Mouse (Mus musculus): ENCODE measurements around the gene Spaca4.

Spaca4 gene

DNA sequence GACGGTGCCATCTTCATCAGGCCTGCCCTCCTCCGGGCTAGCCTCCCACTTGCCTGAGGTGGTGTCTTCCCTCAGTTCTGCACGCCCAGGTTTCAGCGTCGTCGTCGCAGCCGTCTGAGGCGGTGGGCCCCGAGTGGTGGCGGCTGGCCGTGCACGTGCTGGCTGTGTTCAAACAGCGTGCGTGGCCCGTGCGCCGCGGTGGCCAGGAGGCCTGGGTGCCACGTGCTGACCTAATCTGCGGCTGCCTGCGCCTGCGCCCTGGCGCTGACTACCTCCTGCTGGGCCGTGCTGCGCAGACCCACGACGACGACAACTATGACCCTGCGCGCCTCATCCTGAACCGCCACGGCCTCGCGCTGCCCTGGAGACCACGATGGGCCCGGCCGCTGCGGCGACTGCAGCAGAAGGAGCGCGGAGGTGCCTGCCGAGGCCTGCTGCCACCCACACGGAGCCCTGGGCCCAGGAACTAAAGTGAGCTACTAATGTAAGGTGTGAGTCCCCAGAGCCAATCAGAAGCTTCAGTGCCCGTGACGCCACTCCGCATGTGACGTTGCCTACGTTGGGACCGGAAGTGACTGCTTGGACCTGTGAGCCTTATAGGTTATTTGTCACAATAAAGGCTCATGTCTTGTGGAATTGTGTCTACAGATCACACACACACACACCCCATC lies 31.6 kb downstream of the Spaca4 start, which contains the start of gene Sec1:
Gene Sec1 (minus strand): TSS at position 482 of the 671 bp plus-strand sequence.
- no peak for DNase-seq

DNA sequence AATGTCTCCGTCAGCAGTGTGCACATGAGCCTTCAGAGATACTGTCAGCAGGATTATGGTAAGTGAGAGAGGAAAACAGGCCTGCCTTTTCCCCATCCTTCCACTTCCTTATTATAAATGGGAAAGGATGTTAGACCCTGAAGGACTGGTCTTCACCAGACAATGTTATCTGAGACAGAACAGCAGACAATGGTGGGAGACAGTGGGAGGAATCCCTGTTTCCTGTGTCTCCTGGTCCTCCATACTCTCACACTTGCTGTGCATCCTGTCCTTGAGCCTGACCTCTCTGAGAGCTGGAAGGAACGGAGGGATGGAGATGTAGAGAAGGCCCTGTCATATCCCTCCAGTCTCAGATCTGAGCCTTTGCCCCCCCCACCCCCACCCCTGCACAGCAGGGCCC lies 33.2 kb downstream of the Spaca4 start:
- no peak for DNase-seq

DNA sequence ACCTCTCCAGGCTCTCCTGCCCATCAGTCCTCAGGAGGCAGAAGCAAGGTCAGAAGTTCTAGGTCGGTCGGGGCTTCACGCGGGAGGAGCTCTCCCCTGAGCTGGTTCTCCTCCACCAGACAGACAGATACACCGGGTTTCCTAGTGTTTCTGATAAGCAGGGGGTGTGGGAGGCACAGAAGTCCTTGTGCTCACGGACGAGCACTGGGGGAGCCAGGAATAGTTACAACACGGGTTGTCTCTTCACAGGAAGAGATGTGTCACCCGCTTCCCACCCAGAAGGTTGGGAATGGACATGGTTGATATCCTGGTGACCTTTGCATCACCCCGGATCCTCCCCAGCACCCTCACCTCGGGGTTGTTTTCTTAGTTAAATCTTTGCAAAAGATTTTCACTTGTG lies 35.8 kb downstream of the Spaca4 start:
- no peak for DNase-seq

DNA sequence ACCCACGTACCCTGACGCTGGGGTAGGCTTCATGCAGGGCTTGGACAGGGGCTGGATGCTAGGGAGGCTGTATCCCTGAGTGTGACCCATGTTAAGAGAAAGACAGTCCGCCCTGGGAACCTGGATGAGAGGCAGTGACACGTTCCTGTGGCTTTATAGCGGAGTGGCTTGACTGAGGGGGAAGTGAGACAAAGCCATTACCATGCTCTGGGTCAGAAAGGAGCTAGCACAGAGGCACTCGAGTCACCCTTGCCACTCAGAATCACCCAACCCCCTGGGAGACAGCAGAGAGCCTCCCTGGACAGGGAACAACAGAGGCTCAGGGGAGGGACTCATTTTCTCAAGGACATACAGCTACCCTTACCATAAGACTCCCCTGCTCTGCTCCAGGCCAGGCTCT lies 36.5 kb downstream of the Spaca4 start:
- DNase-seq: no peak

DNA sequence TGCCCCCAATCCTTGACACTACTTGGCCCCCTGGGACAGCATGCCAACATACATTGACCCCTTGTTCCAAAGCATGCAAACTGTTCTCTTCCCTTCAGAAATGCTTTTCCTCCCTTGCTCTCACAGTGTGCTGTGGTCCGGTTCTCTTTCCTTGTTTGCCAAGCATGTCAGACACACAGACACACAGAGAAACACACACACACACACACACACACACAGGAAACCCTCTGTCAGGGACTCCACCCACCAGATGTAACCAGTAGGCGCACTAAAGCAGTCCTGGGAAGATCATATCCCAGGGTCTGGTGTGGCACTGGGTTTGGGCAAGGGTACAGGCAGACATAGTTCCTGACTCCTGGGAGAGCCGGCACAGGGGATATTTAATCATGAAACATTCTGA lies 38.8 kb downstream of the Spaca4 start:
- DNase-seq: no peak

DNA sequence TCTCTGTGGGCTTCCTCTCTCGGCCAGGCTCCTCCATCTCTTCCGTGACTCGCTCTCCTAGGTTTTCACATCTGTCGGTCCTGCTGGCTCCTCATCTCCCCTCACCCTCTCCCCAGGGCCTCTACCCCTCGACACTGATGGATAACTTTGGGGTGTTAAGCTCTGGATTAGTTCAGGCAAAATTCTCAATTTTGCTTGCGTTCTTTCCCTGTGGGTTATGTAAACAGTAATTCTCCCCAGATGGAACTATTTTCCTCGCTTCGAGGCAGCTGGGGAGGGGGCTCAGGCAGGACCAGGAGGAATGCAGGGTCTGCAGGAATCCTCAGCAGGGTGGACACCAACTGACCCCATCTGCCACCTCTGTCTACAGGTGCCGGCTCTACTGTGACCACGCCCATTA lies 39.8 kb downstream of the Spaca4 start:
- no peak for DNase-seq

DNA sequence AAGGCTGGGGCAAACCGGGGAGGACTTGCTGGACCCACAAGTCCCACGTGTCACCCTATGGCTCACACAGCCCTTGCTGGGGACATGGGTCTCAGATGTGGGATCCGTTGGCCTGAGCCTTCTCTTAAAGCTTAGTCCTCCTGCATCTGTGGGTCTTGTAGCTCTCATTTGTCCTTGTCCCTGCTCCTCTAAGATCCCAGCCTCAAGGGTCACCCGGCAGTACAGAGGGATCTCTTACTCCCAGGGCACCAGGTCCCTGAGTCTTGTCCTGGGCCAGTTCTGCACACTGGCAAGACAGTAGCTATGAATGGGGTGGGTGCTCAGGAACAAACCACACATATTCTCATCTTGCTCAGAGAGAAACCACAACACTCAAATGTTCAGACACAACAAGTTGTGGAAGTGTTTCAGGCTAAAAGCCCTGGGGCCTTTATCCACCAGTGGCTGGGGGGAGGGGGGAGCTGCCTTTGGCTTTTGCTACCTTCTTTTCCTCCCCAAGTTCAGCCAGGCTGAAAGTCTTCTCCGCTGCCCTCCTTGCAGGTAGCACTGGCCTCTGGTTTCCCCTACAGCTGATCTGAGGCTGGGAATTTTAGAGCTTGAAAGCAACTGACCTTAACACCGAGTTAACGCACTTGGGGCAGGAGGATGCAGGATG lies 42.1 kb downstream of the Spaca4 start, which contains the start of gene Ntn5:
Gene Ntn5 (plus strand): TSS at position 627 of the 655 bp plus-strand sequence.
- no peak for DNase-seq

DNA sequence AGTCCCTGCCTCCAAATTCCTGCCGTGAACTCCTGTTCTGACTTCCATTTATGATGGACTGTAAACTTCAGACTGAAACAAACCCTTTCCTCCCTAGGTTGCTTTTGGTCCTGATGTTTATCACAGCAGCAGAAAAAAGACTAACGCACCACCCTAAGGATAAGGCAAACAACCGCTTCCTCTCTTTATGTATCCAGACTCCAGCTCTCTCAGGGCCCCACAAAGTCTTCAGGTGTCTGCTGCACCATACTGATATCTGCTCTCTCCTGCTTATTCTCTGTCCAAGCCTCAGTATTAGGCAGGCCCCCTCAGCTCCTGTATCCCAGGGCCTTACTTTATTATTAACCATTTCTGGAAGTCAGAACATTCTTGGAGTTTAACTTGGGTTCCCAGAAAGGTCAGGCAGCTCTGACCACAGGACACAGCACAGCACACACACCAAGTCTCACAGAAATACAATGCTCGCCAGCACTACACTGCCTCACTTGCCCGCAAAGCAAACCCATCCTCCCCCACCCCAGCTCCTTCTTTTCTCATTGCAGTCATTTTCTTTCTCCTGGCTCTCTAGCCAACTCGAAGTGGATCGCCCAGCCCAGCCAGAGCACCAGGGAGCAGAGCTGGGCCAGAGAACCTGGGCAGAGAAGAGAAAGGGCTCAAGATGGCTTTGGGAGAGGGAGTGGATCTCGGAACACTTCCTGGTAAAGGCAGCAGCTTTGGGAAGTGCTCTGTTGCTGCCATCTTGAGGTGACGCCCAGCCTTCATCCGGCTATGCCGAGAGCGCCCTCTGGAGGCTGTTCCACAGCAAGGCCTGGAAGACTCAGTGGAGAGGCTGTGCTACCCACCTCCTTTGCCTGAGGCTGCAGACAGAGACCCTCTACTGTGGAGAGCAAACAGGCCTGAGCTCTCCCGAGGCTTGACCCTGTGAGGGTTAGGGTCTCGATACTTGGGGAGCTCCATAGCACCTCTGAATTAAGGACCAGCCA lies 43.2 kb downstream of the Spaca4 start:
- DNase-seq: peak; percentile 91

DNA sequence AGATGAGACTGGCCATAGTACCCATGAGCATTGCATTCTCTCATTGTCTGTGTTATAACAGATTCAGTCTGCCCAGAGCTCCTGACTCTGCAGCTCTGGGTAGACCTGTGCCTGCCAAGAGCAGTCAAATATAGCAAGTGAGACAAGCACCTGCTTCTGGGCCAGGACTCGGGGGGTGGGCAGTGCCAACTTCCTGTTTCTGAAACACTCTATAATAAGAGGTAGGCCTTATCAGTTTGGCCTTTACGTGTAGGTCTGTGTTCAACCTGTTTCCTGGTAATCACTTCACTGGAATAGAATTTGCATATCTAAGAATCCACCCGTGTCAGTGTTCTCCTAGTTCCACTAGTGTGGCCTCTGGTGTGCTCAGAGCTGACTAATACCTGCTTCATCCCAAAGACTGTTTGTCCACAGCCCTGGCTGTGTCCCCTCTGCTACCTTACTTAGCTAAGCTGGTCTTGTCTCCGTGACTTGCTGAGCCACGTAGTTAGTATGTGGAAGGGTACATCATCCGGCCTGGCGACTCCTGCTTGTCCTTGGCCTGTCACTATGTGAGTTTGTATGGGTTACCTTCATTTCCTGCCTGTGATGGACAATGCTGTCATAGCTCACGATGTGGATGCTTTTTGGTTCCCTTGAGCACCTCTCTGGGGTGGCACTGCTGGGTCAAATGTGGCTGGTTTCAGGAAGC lies 44.4 kb downstream of the Spaca4 start:
- no peak for DNase-seq

DNA sequence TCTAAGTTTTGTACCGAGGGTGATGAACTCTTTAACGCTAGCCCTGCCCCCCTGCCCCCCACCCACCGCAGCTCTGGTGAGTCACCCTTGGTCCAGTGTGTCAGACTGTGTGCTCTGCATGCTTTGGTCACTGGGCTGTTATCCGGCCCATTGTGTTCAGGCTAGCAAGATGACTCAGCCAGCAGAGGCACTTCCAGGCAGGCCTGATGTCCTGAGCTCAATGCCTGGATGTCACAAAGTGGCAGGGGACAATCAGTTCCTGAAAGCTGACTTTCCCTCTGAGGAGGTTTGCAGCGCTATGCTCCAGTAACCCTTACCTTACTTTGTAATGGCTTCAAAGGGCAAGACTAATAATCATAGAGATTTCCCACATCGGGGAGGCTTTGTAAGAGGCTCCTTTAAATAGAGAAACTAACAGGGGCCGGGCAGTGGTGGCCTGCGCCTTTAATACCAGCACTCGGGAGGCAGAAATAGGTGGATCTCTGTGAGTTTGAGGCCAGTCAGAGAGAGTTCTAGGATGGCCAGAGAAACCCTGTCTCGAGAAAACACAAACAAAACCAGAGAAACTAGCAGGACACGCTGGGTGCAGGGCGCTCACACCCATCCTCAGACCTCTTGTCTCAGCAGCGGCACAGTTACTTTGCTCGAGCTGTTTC lies 45.5 kb downstream of the Spaca4 start:
- DNase-seq: peak; percentile 62

DNA sequence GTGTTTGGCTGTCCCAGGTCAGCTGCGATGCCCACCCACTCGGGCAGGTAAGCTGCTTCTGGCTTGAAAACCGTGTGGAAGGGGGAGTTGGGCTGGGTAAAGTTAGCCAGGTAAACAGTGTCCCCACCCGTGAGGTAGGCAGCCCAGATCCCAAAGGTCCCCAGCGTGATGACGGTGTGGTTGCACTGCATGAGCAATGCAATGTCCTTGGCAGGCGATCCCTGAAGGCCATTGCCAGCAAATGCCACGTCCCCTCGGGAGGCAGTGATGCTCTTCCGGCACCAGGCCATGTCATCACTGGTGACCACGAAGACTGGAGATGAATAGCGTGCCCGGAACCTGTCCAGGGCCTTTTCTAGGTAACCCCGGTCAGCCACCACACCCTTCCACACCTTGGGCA lies 47.1 kb downstream of the Spaca4 start:
- no peak for DNase-seq

DNA sequence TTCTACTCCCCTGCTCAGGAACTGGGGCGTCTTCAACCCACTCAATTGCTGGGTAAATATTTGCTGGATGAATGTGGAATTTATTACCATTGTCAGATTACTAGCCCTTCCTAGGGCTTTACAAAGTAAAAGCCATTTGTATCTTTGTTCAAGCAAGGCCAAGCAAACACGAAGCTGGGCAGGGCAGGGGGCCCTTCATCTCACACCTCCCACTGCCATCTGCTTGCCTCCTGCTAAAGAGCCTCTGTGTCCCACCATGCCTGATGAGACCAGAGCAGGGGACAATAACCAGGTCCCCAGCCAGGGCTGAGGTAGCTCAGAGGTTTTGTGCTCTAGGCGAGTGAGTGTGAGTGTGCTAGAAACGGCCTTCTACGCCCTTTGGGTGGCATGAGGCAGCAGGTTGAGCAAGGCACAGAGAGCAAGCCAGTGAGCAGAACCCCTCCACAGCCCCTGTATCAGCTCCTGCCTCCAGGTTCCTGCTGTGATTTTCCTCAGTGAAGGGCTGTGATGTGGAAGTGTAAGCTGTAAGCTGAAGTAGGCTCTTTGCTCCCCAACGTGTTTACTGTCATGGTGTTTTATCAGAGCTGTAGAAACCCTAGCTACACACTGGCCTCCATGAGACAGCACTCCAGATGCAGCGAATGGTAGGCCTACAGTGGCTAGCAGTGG lies 47.9 kb downstream of the Spaca4 start:
- no peak for DNase-seq

Measured in kidney, postnatal 14 days (tissue).